Mouse (Mus musculus): ENCODE results near the gene Jhy. TPM values are rescaled to one million over a fixed set of nuclear protein-coding genes. Genes with fewer than 3 reads are reported as not detected.

Jhy gene
- total RNA-seq (2017), result not detected in 2 replicates

- no peak for ATAC-seq (replicated peaks in 1 of 2; ENCODE audit: insufficient read depth in 1 of 2, low FRiP score in 2 of 2, low TSS enrichment in 1 of 2, low read depth in 1 of 2, poor library complexity in 2 of 2, severe bottlenecking in 2 of 2)
Measured at GRCm38 (mm10) chr9:40963586-40964417, at the start of gene Jhy. Jhy (minus strand) TSS chr9:40964118.

- no peak for ATAC-seq (replicated peaks in 1 of 2; ENCODE audit: insufficient read depth in 1 of 2, low FRiP score in 2 of 2, low TSS enrichment in 1 of 2, low read depth in 1 of 2, poor library complexity in 2 of 2, severe bottlenecking in 2 of 2)
Measured at GRCm38 (mm10) chr9:41012456-41012855, 48.5 kb upstream of the Jhy start.

GRCm38 (mm10) chr9:41011512-41012436 is 47.9 kb upstream of the Jhy start:
- no peak for ATAC-seq (replicated peaks in 1 of 2; ENCODE audit: insufficient read depth in 1 of 2, low FRiP score in 2 of 2, low TSS enrichment in 1 of 2, low read depth in 1 of 2, poor library complexity in 2 of 2, severe bottlenecking in 2 of 2)

- no peak for ATAC-seq (replicated peaks in 1 of 2; ENCODE audit: insufficient read depth in 1 of 2, low FRiP score in 2 of 2, low TSS enrichment in 1 of 2, low read depth in 1 of 2, poor library complexity in 2 of 2, severe bottlenecking in 2 of 2)
Measured at GRCm38 (mm10) chr9:41007785-41008184, 43.9 kb upstream of the Jhy start.

- no peak for ATAC-seq (replicated peaks in 1 of 2; ENCODE audit: insufficient read depth in 1 of 2, low FRiP score in 2 of 2, low TSS enrichment in 1 of 2, low read depth in 1 of 2, poor library complexity in 2 of 2, severe bottlenecking in 2 of 2)
Measured at GRCm38 (mm10) chr9:41004415-41004814, 40.5 kb upstream of the Jhy start, which contains the start of gene Crtam. Crtam (minus strand) TSS chr9:41004628.

GRCm38 (mm10) chr9:40997116-40997779 is 33.3 kb upstream of the Jhy start:
- ATAC-seq (replicated peaks in 1 of 2; ENCODE audit: insufficient read depth in 1 of 2, low FRiP score in 2 of 2, low TSS enrichment in 1 of 2, low read depth in 1 of 2, poor library complexity in 2 of 2, severe bottlenecking in 2 of 2), result no peak

- no peak for ATAC-seq (replicated peaks in 1 of 2; ENCODE audit: insufficient read depth in 1 of 2, low FRiP score in 2 of 2, low TSS enrichment in 1 of 2, low read depth in 1 of 2, poor library complexity in 2 of 2, severe bottlenecking in 2 of 2)
Measured at GRCm38 (mm10) chr9:40994075-40994474, 30.2 kb upstream of the Jhy start.

- no peak for ATAC-seq (replicated peaks in 1 of 2; ENCODE audit: insufficient read depth in 1 of 2, low FRiP score in 2 of 2, low TSS enrichment in 1 of 2, low read depth in 1 of 2, poor library complexity in 2 of 2, severe bottlenecking in 2 of 2)
Measured at GRCm38 (mm10) chr9:40991511-40991910, 27.6 kb upstream of the Jhy start.

GRCm38 (mm10) chr9:40989940-40990588 is 26.1 kb upstream of the Jhy start:
- peak; percentile 53 to 62; a peak in 1 of 4 replicates for ATAC-seq (replicated peaks in 1 of 2; ENCODE audit: insufficient read depth in 1 of 2, low FRiP score in 2 of 2, low TSS enrichment in 1 of 2, low read depth in 1 of 2, poor library complexity in 2 of 2, severe bottlenecking in 2 of 2)

GRCm38 (mm10) chr9:40984313-40984712 is 20.4 kb upstream of the Jhy start:
- ATAC-seq (replicated peaks in 1 of 2; ENCODE audit: insufficient read depth in 1 of 2, low FRiP score in 2 of 2, low TSS enrichment in 1 of 2, low read depth in 1 of 2, poor library complexity in 2 of 2, severe bottlenecking in 2 of 2), result no peak

- no peak for ATAC-seq (replicated peaks in 1 of 2; ENCODE audit: insufficient read depth in 1 of 2, low FRiP score in 2 of 2, low TSS enrichment in 1 of 2, low read depth in 1 of 2, poor library complexity in 2 of 2, severe bottlenecking in 2 of 2)
Measured at GRCm38 (mm10) chr9:40983758-40984157, 19.8 kb upstream of the Jhy start.

GRCm38 (mm10) chr9:40982480-40982879 is 18.6 kb upstream of the Jhy start:
- ATAC-seq (replicated peaks in 1 of 2; ENCODE audit: insufficient read depth in 1 of 2, low FRiP score in 2 of 2, low TSS enrichment in 1 of 2, low read depth in 1 of 2, poor library complexity in 2 of 2, severe bottlenecking in 2 of 2), result no peak

- peak in 1 of 2 experiments; percentile 45; a peak in 1 of 4 replicates for ATAC-seq (replicated peaks in 1 of 2; ENCODE audit: insufficient read depth in 1 of 2, low FRiP score in 2 of 2, low TSS enrichment in 1 of 2, low read depth in 1 of 2, poor library complexity in 2 of 2, severe bottlenecking in 2 of 2)
Measured at GRCm38 (mm10) chr9:40974042-40974801, 10.3 kb upstream of the Jhy start.

GRCm38 (mm10) chr9:40964418-40964714 is 448 bp upstream of the Jhy start:
- ATAC-seq (replicated peaks in 1 of 2; ENCODE audit: insufficient read depth in 1 of 2, low FRiP score in 2 of 2, low TSS enrichment in 1 of 2, low read depth in 1 of 2, poor library complexity in 2 of 2, severe bottlenecking in 2 of 2), result no peak

GRCm38 (mm10) chr9:40961401-40961800 is 2.5 kb downstream of the Jhy start:
- ATAC-seq (replicated peaks in 1 of 2; ENCODE audit: insufficient read depth in 1 of 2, low FRiP score in 2 of 2, low TSS enrichment in 1 of 2, low read depth in 1 of 2, poor library complexity in 2 of 2, severe bottlenecking in 2 of 2), result no peak

GRCm38 (mm10) chr9:40949039-40949615 is 14.8 kb downstream of the Jhy start:
- ATAC-seq (replicated peaks in 1 of 2; ENCODE audit: insufficient read depth in 1 of 2, low FRiP score in 2 of 2, low TSS enrichment in 1 of 2, low read depth in 1 of 2, poor library complexity in 2 of 2, severe bottlenecking in 2 of 2), result no peak
